Mouse (Mus musculus) bone marrow macrophage, adult 2 months (primary cell): ENCODE results near the gene Gm10491.

Source experiments
- CTCF ChIP-seq: IDR thresholded peaks from 2 replicates; pipeline ENCODE4 v1.5.1; 2012; ENCODE audit warnings: low read depth, mild to moderate bottlenecking, low read length, moderate library complexity
- POLR2A ChIP-seq: IDR thresholded peaks from 2 replicates; pipeline ENCODE4 v1.6.1; 2012; ENCODE audit warnings: mild to moderate bottlenecking, low read depth, low read length, borderline replicate concordance

- TF ChIP-seq CTCF (no peak), POLR2A (no peak)
Observed at GRCm38 (mm10) chrX:7937667-7938066, 30.0 kb upstream of the Gm10491 start.
